Mouse (Mus musculus) liver, embryonic 14.5 days (tissue): ENCODE measurements around the gene Sema4d.

Source experiments
- CTCF ChIP-seq: IDR thresholded peaks from 2 replicates; pipeline ENCODE4 v1.5.1; 2016; ENCODE audit warnings: antibody characterized with exemption, low read depth, control low read depth
- EP300 ChIP-seq: IDR thresholded peaks from 2 replicates; pipeline ENCODE4 v1.6.1; 2016; ENCODE audit warnings: antibody characterized with exemption, low read depth

- TF ChIP-seq CTCF (no peak), EP300 (no peak)
These were observed 56.3 kb downstream of the Sema4d start for GRCm38 (mm10) chr13:51737033-51737948.
